ENCODE assay signal across 8 mouse cellular contexts in the genomic region with DNA sequence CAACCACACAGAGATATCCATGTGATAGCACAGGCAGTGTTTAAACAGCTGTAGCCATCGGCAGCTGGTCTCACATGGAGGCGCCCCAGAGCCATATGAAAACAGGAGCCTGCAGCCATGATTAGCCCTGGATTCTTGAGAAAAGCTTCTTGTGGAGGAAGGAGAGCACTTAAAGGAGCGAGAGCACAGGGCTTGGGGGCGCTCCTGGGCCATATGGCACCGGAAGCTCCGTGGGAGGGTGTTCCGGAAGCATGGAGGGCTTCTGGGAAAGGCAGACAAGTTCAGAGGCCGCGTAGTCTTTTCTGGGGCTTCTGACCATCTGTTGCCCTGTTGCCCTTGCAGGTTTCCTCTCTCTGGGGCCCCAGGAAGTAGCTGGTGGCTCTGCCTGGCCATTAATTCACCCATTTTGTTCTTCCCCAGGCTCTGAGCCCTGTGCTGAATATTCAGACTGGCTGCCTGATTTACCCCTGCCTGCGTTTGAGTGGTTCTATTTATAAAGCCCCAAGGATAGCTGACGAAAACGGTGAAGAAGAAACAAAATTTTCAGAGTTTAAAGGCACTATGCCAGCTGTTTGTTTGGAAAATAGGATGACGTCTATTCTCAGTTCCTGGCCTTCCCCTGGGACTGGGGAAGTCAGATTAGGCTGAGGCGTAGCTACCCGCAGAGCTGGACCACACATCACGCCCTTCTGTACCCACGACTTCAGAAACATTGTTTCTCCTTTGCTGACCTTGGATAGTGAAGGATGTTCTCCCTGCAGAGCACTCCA. TPM values are rescaled to one million over a fixed set of nuclear protein-coding genes. Genes with fewer than 3 reads are reported as not detected.
A peak's percentile ranks its signal among the peaks of the same experiment; 100 is the strongest.
DNase-seq lines count a peak whose midpoint lies in the region; ATAC-seq and TF ChIP-seq lines count a peak whose summit lies in the region.
"Had no signal": no experiment of that assay in that cellular context is flagged by ENCODE, and none has a peak within 500 bp of the region (broad histone marks: within the 10 kb centered on the region; RNA-seq: fewer than 3 reads in every experiment).

No protein-coding gene starts in this region.

- no peak for TF ChIP-seq EP300 in CH12.LX (IDR thresholded peaks at IDR 0.05; ENCODE audit: low read length)
- TF ChIP-seq EP300 in lung, postnatal 0 days (IDR thresholded peaks at IDR 0.05) = no peak; the same call in 1 of the 2 replicates

- peak; percentile 44 for TF ChIP-seq RAD21 in CH12.LX (IDR thresholded peaks at IDR 0.05; ENCODE audit: low read depth, low read length)

- 50% methylated on average over 17 of the region's 17 CpGs for WGBS in kidney, adult 2 months
- WGBS in lung, postnatal 0 days = 36% methylated on average over 17 of the region's 17 CpGs

- no peaks in the 10 kb centered on the region for H3K27me3 ChIP-seq in CH12.LX (replicated peaks)
- H3K27me3 ChIP-seq in kidney, adult 2 months (replicated peaks; ENCODE audit: control insufficient read depth, insufficient read depth, low read length) = no peaks in the 10 kb centered on the region
- no peaks in the 10 kb centered on the region for H3K27me3 ChIP-seq in lung, postnatal 0 days (replicated peaks; ENCODE audit: insufficient read depth, low read length)
- H3K27me3 ChIP-seq: embryonic facial prominence, embryonic 12.5 days had no signal

- no peaks in the 10 kb centered on the region for H3K79me2 ChIP-seq in CH12.LX (replicated peaks; ENCODE audit: control insufficient read depth, extremely low read depth, insufficient read depth, poor library complexity, severe bottlenecking)

- H3K27ac ChIP-seq in CH12.LX (ENCODE audit: insufficient read depth, low read depth) = no peak overlapping the region
- peak overlapping the region; percentile 61 for H3K27ac ChIP-seq in kidney, adult 2 months (ENCODE audit: insufficient read depth, low read depth, low read length)
- peak overlapping the region; percentile 60 for H3K27ac ChIP-seq in lung, postnatal 0 days (ENCODE audit: low read length)
- H3K27ac ChIP-seq: embryonic facial prominence, embryonic 12.5 days had no signal

- H3K9me3 ChIP-seq in CH12.LX (replicated peaks; ENCODE audit: low read length) = peaks cover 15% of the 10 kb centered on the region
- H3K9me3 ChIP-seq in lung, postnatal 0 days (ENCODE audit: low read length) = no peaks in the 10 kb centered on the region
- H3K9me3 ChIP-seq: embryonic facial prominence, embryonic 12.5 days had no signal

- H3K4me2 ChIP-seq in CH12.LX (ENCODE audit: insufficient read depth, low read depth, poor library complexity, severe bottlenecking) = no peak overlapping the region
- no peak overlapping the region for H3K4me2 ChIP-seq in lung, postnatal 0 days (replicated peaks; ENCODE audit: low read depth, low read length)
- H3K4me2 ChIP-seq: embryonic facial prominence, embryonic 12.5 days had no signal

- peak; percentile 75 for ATAC-seq in lung, postnatal 0 days

- peaks cover 0 to 21% of the 10 kb centered on the region in 2 experiments; a peak in 2 of 4 replicates for H3K4me1 ChIP-seq in CH12.LX (ENCODE audit: control insufficient read depth in 1 of 2, insufficient read depth in 2 of 2)
- no peaks in the 10 kb centered on the region; the same call in 1 of the 2 replicates for H3K4me1 ChIP-seq in kidney, adult 2 months (ENCODE audit: control insufficient read depth, insufficient read depth, low read length)
- no peaks in the 10 kb centered on the region for H3K4me1 ChIP-seq in lung, postnatal 0 days (ENCODE audit: insufficient read depth, low read depth, low read length)
- H3K4me1 ChIP-seq: embryonic facial prominence, embryonic 12.5 days had no signal

- TF ChIP-seq CTCF in CH12.LX (conservative IDR thresholded peaks at IDR 0.05 in 1 of 2, IDR thresholded peaks at IDR 0.05 in 1 of 2; ENCODE audit: low read depth in 2 of 2, low read length in 2 of 2) = peak in 1 of 2 experiments; percentile 46; a peak in 2 of 4 replicates
- TF ChIP-seq CTCF in kidney, adult 2 months (conservative IDR thresholded peaks at IDR 0.05; ENCODE audit: insufficient read depth, insufficient read length, low read depth, low read length) = no peak
- peak; percentile 61 for TF ChIP-seq CTCF in lung, postnatal 0 days (IDR thresholded peaks at IDR 0.05)

- DNase-seq in 416B (ENCODE audit: low read depth) (peak; percentile 95), CH12.LX (ENCODE audit: extremely low read depth) (no peak)
- peak; percentile 96 for DNase-seq in heart, adult 11 months
- peak; percentile 46 for DNase-seq in kidney, adult 2 months
- DNase-seq in lung, postnatal 0 days (ENCODE audit: low spot score) = peak; percentile 68
- peak; percentile 22 for DNase-seq in yolk sac, embryonic 10.5 days (ENCODE audit: low spot score)
- DNase-seq in cerebellum, adult 8-10 months = no peak

- dilution Hi-C loops in CH12.LX (cut with MboI; ENCODE audit: extremely low pct_ligation_motif_present, extremely low pct_unique_long_range_greater_than_20kb, low sequenced_read_pairs) = no loop called here

- H3K36me3 ChIP-seq in CH12.LX (replicated peaks in 1 of 2; ENCODE audit: control insufficient read depth in 1 of 2, insufficient read depth in 1 of 2, low read length in 1 of 2) = no peaks in the 10 kb centered on the region
- no peaks in the 10 kb centered on the region for H3K36me3 ChIP-seq in kidney, adult 2 months (ENCODE audit: control insufficient read depth, insufficient read depth, low read length)
- H3K36me3 ChIP-seq in lung, postnatal 0 days (ENCODE audit: insufficient read depth, low read length) = no peaks in the 10 kb centered on the region
- H3K36me3 ChIP-seq: embryonic facial prominence, embryonic 12.5 days had no signal

- no peak overlapping the region for H3K4me3 ChIP-seq in CH12.LX (replicated peaks in 1 of 3; ENCODE audit: low read depth in 2 of 3, low read length in 2 of 3, poor library complexity in 1 of 3)
- H3K4me3 ChIP-seq in kidney, adult 2 months (ENCODE audit: insufficient read depth, low read depth, low read length) = no peak overlapping the region
- no peak overlapping the region for H3K4me3 ChIP-seq in lung, postnatal 0 days (ENCODE audit: low read depth, low read length)
- H3K4me3 ChIP-seq: embryonic facial prominence, embryonic 12.5 days had no signal

- TF ChIP-seq POLR2A in CH12.LX (IDR thresholded peaks at IDR 0.05; ENCODE audit: low read depth, low read length) = no peak
- TF ChIP-seq POLR2A in kidney, adult 2 months (IDR thresholded peaks at IDR 0.05; ENCODE audit: low read depth, low read length) = no peak

- in situ Hi-C loops in CH12.LX (cut with MboI; ENCODE audit: low pct_ligation_motif_present, low pct_unique_long_range_greater_than_20kb, low sequenced_read_pairs) = no loop called here

- no peak overlapping the region for H3K9ac ChIP-seq in CH12.LX (ENCODE audit: insufficient read depth, low read depth)
- H3K9ac ChIP-seq in lung, postnatal 0 days (replicated peaks; ENCODE audit: low read depth) = no peak overlapping the region
- H3K9ac ChIP-seq: embryonic facial prominence, embryonic 12.5 days had no signal

TF ChIP-seq in CH12.LX, 34 proteins besides CTCF, POLR2A, EP300 and RAD21:
- TF ChIP-seq ZKSCAN1 (IDR thresholded peaks at IDR 0.05; ENCODE audit: borderline replicate concordance, low read depth, low read length) (no peak), SMC3 (IDR thresholded peaks at IDR 0.05; ENCODE audit: low read depth, low read length) (peak; percentile 32)

RNA-seq across cellular contexts. Expression of a gene that starts 45.8 kb away (rescaled TPM):
- total RNA-seq in CH12.LX (2012; rRNA removed) (128 and 140 TPM in 2 replicates), CH12.LX (2014; rRNA removed) (317 and 374 TPM in 2 replicates)
- polyA plus RNA-seq in CH12.LX (2012; ENCODE audit: insufficient read length, low read depth) = 248 and 267 TPM in 2 replicates
- polyA plus RNA-seq in kidney, adult 2 months (2012; rRNA removed) = 19.7 and 22.7 TPM in 2 replicates
- polyA plus RNA-seq in lung, postnatal 0 days (2015; fragmentation: Nextera tagmentation; extraction: Ambion mirVana) = 94.2 and 95.6 TPM in 2 replicates

RNA-seq across cellular contexts. Expression of a gene that starts 46.2 kb away (rescaled TPM):
- total RNA-seq in CH12.LX (2012; rRNA removed) = 23.1 and 24.3 TPM in 2 replicates
- total RNA-seq in CH12.LX (2014; rRNA removed) = 24.6 and 25.7 TPM in 2 replicates
- 16.4 and 22.3 TPM in 2 replicates for polyA plus RNA-seq in CH12.LX (2012; ENCODE audit: insufficient read length, low read depth)
- polyA plus RNA-seq in kidney, adult 2 months (2012; rRNA removed) = 36.2 and 39.3 TPM in 2 replicates
- polyA plus RNA-seq in lung, postnatal 0 days (2015; fragmentation: Nextera tagmentation; extraction: Ambion mirVana) = 25.7 and 28.5 TPM in 2 replicates

Comparison
In these comparisons a context has a peak if more than half of its experiments do, and no peak if none do; other contexts are left out.
1. DNase-seq: peak in 416B (single experiment), heart, adult 11 months (single experiment), kidney, adult 2 months (single experiment), lung, postnatal 0 days (single experiment) and yolk sac, embryonic 10.5 days (single experiment); none in CH12.LX (single experiment) and cerebellum, adult 8-10 months (single experiment).